Mouse (Mus musculus): ENCODE data around the gene Rsph1.
A peak's percentile ranks its signal among the peaks of the same experiment; 100 is the strongest.

The Rsph1 gene

GRCm38 (mm10) chr17:31258310-31258865 is 18.8 kb downstream of the Rsph1 start:
- DNase-seq (ENCODE audit: low spot score in 2 of 2): no peak

GRCm38 (mm10) chr17:31257898-31258297 is 19.3 kb downstream of the Rsph1 start:
- DNase-seq (ENCODE audit: low spot score in 2 of 2): no peak

- no peak for DNase-seq (ENCODE audit: low spot score in 2 of 2)
Observed at GRCm38 (mm10) chr17:31257149-31257548, 20.0 kb downstream of the Rsph1 start.

- DNase-seq (ENCODE audit: low spot score in 2 of 2): peak; percentile 79 to 89
Observed at GRCm38 (mm10) chr17:31254463-31254931, 22.7 kb downstream of the Rsph1 start.

GRCm38 (mm10) chr17:31253951-31254350 is 23.2 kb downstream of the Rsph1 start:
- no peak for DNase-seq (ENCODE audit: low spot score in 2 of 2)

- no peak for DNase-seq (ENCODE audit: low spot score in 2 of 2)
Observed at GRCm38 (mm10) chr17:31247144-31247543, 30.0 kb downstream of the Rsph1 start.

GRCm38 (mm10) chr17:31245321-31245720 is 31.9 kb downstream of the Rsph1 start:
- no peak for DNase-seq (ENCODE audit: low spot score in 2 of 2)

GRCm38 (mm10) chr17:31242764-31243163 is 34.4 kb downstream of the Rsph1 start:
- no peak for DNase-seq (ENCODE audit: low spot score in 2 of 2)

- no peak for DNase-seq (ENCODE audit: low spot score in 2 of 2)
Observed at GRCm38 (mm10) chr17:31241156-31241555, 36.0 kb downstream of the Rsph1 start.

GRCm38 (mm10) chr17:31238234-31239020 is 38.8 kb downstream of the Rsph1 start:
- no peak for DNase-seq (ENCODE audit: low spot score in 2 of 2)

- DNase-seq (ENCODE audit: low spot score in 2 of 2): no peak
Observed at GRCm38 (mm10) chr17:31235915-31236314, 41.3 kb downstream of the Rsph1 start.

- DNase-seq (ENCODE audit: low spot score in 2 of 2): no peak
Observed at GRCm38 (mm10) chr17:31232251-31233010, 44.8 kb downstream of the Rsph1 start.

GRCm38 (mm10) chr17:31231780-31232179 is 45.4 kb downstream of the Rsph1 start:
- no peak for DNase-seq (ENCODE audit: low spot score in 2 of 2)

GRCm38 (mm10) chr17:31226931-31227330 is 50.3 kb downstream of the Rsph1 start:
- no peak for DNase-seq (ENCODE audit: low spot score in 2 of 2)

- DNase-seq (ENCODE audit: low spot score in 2 of 2): peak; percentile 15 to 54
Observed at GRCm38 (mm10) chr17:31226368-31226767, 50.8 kb downstream of the Rsph1 start.

GRCm38 (mm10) chr17:31224591-31224990 is 52.6 kb downstream of the Rsph1 start:
- DNase-seq (ENCODE audit: low spot score in 2 of 2): no peak

- DNase-seq (ENCODE audit: low spot score in 2 of 2): no peak
Observed at GRCm38 (mm10) chr17:31223835-31224234, 53.3 kb downstream of the Rsph1 start.

- no peak for DNase-seq (ENCODE audit: low spot score in 2 of 2)
Observed at GRCm38 (mm10) chr17:31222810-31223310, 54.3 kb downstream of the Rsph1 start.

- DNase-seq (ENCODE audit: low spot score in 2 of 2): no peak
Observed at GRCm38 (mm10) chr17:31216068-31216955, 60.9 kb downstream of the Rsph1 start.

GRCm38 (mm10) chr17:31211881-31212280 is 65.3 kb downstream of the Rsph1 start:
- no peak for DNase-seq (ENCODE audit: low spot score in 2 of 2)

- no peak for DNase-seq (ENCODE audit: low spot score in 2 of 2)
Observed at GRCm38 (mm10) chr17:31210299-31210698, 66.9 kb downstream of the Rsph1 start.

Data from frontal cortex, postnatal 36 days (tissue).